ENCODE assay signal across 8 mouse cellular contexts in the genomic region with DNA sequence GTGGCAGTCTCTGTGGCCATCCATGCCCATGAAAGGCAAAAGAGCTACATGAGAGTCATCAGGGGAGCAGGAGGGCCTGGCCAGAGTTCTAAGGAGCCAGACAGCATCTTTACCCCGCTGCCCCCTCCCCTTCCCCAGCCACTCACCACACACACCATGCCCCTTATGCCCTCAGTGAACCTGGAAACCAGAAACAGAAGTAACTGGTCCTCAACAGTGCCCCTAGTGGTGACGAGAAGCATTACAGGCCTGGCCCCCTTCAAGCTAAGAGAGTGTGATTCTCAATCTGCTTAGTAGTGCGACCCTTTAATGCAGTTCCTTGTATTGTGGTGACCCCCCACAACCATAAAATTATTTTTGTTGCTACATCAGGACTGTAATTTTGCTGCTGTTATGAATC.
DNase-seq lines count a peak whose midpoint lies in the region.

No protein-coding gene starts in this region.

- intact Hi-C loops in gastrocnemius, postnatal 36 days (cut with DNase I) = no loop called here

- WGBS in large intestine, adult 2 months = 9% methylated on average over 3 of the region's 3 CpGs

- peak; percentile 37 for DNase-seq in gastrocnemius, postnatal 10 days
- DNase-seq in gastrocnemius, postnatal 36 days = no peak
- peak; percentile 89 for DNase-seq in 3T3-L1 (ENCODE audit: low read depth, low spot score)
- peak; percentile 5 for DNase-seq in T-cell, adult 2 months (ENCODE audit: low spot score)
- DNase-seq in large intestine, adult 2 months (ENCODE audit: low read depth, low spot score) = peak; percentile 14
- DNase-seq in thymus, postnatal 25 days = peak; percentile 36
- DNase-seq in ovary, postnatal 10 days (ENCODE audit: low spot score) = no peak
- no peak for DNase-seq in left cerebral cortex, adult 9 months (ENCODE audit: low spot score in 2 of 2)

Comparison
In these comparisons a context has a peak if more than half of its experiments do, and no peak if none do; other contexts are left out.
1. DNase-seq: peak in gastrocnemius, postnatal 10 days (single experiment), 3T3-L1 (single experiment), T-cell, adult 2 months (single experiment), large intestine, adult 2 months (single experiment) and thymus, postnatal 25 days (single experiment); none in gastrocnemius, postnatal 36 days (0 of 2), ovary, postnatal 10 days (single experiment) and left cerebral cortex, adult 9 months (0 of 2).